Mouse (Mus musculus): ENCODE measurements at regions not wholly inside any gene's neighbourhood (a gene's known extent, or its start where the extent isn't known, plus 50 kb on each side); places are given as distances from the start of the nearest gene placed in this dataset.

DNA sequence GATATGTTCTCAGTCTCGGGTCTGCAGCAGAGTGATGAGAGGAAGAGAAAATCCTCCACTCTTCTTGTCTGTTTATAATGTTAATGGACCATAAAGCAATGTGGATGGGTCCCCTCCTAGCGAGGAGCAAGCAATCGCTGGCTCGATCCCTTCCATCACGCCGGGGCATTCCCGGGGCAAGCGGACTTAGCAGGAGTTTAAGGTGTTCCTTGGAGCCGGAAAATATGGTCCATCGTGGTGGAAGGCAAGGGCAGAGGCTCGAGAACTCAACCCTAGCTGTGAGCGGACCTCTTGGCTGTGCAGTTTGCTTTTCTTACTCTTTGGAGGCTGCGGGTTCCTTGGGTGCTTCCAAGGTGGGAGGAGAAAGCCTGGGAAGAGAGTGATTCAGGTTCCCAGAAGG is 127.1 kb upstream of the Dpyd start:
- Histone ChIP-seq H3K4me3 (ENCODE audit: insufficient read depth, low read depth, low read length) (peak overlapping the region; percentile 59), H3K27ac (ENCODE audit: insufficient read depth, low read depth, low read length) (no peak overlapping the region), H3K4me1 (ENCODE audit: control insufficient read depth, insufficient read depth, low read length) (no peaks in the 10 kb centered on the region)
- TF ChIP-seq POLR2A (IDR thresholded peaks at IDR 0.05; ENCODE audit: insufficient read depth, low read depth, low read length) (no peak), CTCF (IDR thresholded peaks at IDR 0.05; ENCODE audit: insufficient read depth, low read depth, low read length) (no peak)
- 10% methylated on average over 13 of the region's 13 CpGs for WGBS

DNA sequence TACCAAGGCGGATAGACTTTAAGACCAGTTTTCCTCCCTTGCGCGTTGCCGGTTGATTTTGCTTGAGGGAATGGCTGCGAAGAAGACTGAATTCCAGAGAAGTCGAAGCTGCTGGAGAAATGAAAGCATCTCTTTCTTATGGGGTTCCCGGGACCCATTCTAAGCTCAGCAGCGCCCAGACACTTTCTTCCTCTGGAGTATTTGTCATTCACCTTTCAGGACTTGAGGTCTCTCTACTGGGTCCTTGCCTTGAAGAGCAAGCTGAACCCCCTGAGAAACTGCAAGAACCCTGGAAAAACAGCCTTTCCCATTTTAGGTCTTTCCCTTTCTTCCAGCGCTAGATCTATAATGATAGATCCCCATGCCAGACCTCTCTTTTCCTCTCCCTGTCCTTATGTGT is 126.7 kb upstream of the Dpyd start:
- H3K4me3 ChIP-seq (ENCODE audit: insufficient read depth, low read depth, low read length): peak overlapping the region; percentile 59
- WGBS: 26% methylated on average over 9 of the region's 9 CpGs
- H3K27ac ChIP-seq (ENCODE audit: insufficient read depth, low read depth, low read length): no peak overlapping the region
- TF ChIP-seq POLR2A (IDR thresholded peaks at IDR 0.05; ENCODE audit: insufficient read depth, low read depth, low read length) (no peak), CTCF (IDR thresholded peaks at IDR 0.05; ENCODE audit: insufficient read depth, low read depth, low read length) (no peak)
- no peaks in the 10 kb centered on the region for H3K4me1 ChIP-seq (ENCODE audit: control insufficient read depth, insufficient read depth, low read length)

DNA sequence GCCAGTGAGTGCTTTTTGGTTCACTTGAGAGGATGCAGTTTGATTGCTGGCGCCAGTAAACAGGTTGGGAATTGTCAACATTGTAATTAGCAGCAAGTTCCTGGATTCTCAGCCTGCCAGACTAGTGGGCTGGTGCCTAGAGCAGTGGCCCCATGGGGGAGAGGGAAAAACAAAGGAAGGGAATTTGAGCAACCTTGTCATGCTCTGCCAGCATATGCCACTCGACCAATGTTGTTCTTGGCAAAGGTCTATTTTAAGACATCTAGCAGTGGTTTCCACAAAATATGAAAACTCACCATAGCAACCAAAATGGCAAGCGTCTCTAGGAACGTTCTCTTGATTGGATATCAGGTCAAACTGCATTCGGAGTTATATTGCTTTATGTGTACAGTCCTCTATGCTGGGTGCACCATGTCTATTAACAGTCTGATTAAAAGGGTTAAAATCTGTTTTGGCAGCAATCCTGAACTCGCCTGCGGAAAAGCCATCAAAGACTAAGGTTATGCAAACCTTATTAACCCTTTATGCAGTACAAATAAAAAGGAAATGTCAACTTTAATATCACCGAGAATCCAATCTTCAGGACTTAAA is 118.1 kb upstream of the Dpyd start:
- no peak overlapping the region for H3K27ac ChIP-seq (ENCODE audit: insufficient read depth, low read depth, low read length)
- no peaks in the 10 kb centered on the region for H3K4me1 ChIP-seq (ENCODE audit: control insufficient read depth, insufficient read depth, low read length)
- 53% methylated on average over 8 of the region's 8 CpGs for WGBS
- H3K4me3 ChIP-seq (ENCODE audit: insufficient read depth, low read depth, low read length): no peak overlapping the region
- TF ChIP-seq CTCF (IDR thresholded peaks at IDR 0.05; ENCODE audit: insufficient read depth, low read depth, low read length) (no peak), POLR2A (IDR thresholded peaks at IDR 0.05; ENCODE audit: insufficient read depth, low read depth, low read length) (no peak)

DNA sequence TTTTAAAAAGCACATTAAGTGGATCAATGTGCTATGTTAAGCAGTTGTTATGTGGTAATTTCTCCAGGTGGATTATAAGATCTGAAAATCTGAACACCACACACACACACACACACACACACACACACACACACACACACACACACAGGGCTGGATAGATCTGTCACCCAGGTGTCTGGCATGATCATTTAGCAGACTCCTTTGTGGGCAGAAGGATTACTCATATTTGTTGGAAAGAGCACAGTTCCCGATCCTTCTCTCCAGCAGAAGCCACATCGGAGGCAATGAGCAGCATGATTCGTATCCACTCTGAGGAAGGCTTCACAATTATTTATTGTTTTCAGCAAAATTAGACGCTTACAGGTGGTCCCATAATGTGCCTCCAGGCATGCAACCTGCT is 116.6 kb upstream of the Dpyd start:
- Histone ChIP-seq H3K27ac (ENCODE audit: insufficient read depth, low read depth, low read length) (no peak overlapping the region), H3K4me3 (ENCODE audit: insufficient read depth, low read depth, low read length) (no peak overlapping the region), H3K4me1 (ENCODE audit: control insufficient read depth, insufficient read depth, low read length) (no peaks in the 10 kb centered on the region)
- TF ChIP-seq CTCF (IDR thresholded peaks at IDR 0.05; ENCODE audit: insufficient read depth, low read depth, low read length) (no peak), POLR2A (IDR thresholded peaks at IDR 0.05; ENCODE audit: insufficient read depth, low read depth, low read length) (no peak)
- WGBS: 68% methylated on average over 4 of the region's 4 CpGs

DNA sequence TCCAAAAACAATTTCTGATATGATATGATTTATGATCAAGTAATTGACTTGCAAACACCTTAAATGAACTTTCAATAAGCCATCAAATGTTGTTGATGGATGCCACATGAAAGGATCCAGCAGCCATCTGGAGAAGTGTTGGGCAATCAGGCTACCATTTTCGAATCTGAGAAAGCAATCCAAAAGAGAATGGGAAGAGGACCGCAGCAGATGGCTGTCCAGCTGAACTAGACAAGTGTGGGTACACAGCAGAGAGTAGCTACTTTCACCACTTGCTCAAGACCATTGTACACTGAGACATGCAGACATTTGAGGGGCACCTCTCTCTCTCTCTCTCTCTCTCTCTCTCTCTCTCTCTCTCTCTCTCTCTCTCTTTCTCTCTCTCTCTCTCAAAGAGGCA is 102.3 kb upstream of the Dpyd start:
- 91% methylated on average over 2 of the region's 2 CpGs for WGBS
- H3K27ac ChIP-seq (ENCODE audit: insufficient read depth, low read depth, low read length): no peak overlapping the region
- no peak overlapping the region for H3K4me3 ChIP-seq (ENCODE audit: insufficient read depth, low read depth, low read length)
- TF ChIP-seq POLR2A (IDR thresholded peaks at IDR 0.05; ENCODE audit: insufficient read depth, low read depth, low read length) (no peak), CTCF (IDR thresholded peaks at IDR 0.05; ENCODE audit: insufficient read depth, low read depth, low read length) (no peak)
- H3K4me1 ChIP-seq (ENCODE audit: control insufficient read depth, insufficient read depth, low read length): no peaks in the 10 kb centered on the region

DNA sequence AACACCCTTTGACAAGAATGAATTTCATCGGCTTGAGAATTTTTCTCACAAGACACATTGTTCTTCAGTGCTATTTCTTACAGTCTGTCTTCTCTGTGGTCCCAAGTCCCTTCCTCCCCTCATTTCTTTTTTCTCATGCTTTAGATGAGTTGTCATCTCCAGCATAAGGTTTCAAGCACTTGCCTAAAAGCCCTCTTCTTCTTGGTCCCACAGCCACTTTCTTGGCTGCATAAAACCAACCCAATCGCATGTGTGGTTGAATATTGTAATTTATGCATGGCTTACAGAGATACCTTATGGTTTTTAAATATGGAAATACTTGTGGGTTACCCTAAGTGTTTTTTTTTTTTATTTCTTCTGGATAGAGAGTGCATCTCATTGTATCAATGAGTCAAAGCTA is 96.3 kb upstream of the Dpyd start:
- no peak for TF ChIP-seq POLR2A (IDR thresholded peaks at IDR 0.05; ENCODE audit: insufficient read depth, low read depth, low read length)
- TF ChIP-seq CTCF (IDR thresholded peaks at IDR 0.05; ENCODE audit: insufficient read depth, low read depth, low read length): no peak
- no peak overlapping the region for H3K27ac ChIP-seq (ENCODE audit: insufficient read depth, low read depth, low read length)
- no peak overlapping the region for H3K4me3 ChIP-seq (ENCODE audit: insufficient read depth, low read depth, low read length)
- 87% methylated on average over 2 of the region's 2 CpGs for WGBS
- no peaks in the 10 kb centered on the region for H3K4me1 ChIP-seq (ENCODE audit: control insufficient read depth, insufficient read depth, low read length)

DNA sequence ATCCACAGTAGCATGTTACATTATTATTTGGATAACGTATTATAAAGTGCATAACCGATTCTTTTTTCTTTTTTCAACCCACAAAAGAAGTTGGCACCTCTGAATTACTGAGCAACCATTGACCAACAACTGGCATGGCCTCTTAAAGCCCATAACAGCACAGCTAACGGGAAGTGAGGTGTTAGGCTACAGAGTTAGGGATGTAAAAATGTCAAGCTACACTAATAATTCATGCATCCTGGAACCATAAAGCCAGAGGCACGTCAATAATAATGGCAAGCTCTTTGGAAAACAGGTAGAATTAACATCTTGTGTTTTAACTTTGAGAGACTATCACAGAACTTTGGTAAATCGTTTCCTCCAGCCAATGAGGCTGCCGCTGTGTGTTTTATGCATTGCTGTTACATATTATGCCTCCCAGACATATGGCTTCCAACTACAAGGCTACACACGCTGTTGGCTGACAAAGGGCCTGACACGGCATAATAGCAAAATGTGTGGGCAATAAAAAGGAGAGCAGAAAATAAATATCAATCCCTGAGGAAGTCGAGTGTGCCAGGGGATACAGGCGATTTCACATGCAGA is 89.6 kb upstream of the Dpyd start:
- Histone ChIP-seq H3K4me3 (ENCODE audit: insufficient read depth, low read depth, low read length) (no peak overlapping the region), H3K27ac (ENCODE audit: insufficient read depth, low read depth, low read length) (no peak overlapping the region), H3K4me1 (ENCODE audit: control insufficient read depth, insufficient read depth, low read length) (no peaks in the 10 kb centered on the region)
- no peak for TF ChIP-seq CTCF (IDR thresholded peaks at IDR 0.05; ENCODE audit: insufficient read depth, low read depth, low read length)
- TF ChIP-seq POLR2A (IDR thresholded peaks at IDR 0.05; ENCODE audit: insufficient read depth, low read depth, low read length): no peak
- 88% methylated on average over 10 of the region's 10 CpGs for WGBS

DNA sequence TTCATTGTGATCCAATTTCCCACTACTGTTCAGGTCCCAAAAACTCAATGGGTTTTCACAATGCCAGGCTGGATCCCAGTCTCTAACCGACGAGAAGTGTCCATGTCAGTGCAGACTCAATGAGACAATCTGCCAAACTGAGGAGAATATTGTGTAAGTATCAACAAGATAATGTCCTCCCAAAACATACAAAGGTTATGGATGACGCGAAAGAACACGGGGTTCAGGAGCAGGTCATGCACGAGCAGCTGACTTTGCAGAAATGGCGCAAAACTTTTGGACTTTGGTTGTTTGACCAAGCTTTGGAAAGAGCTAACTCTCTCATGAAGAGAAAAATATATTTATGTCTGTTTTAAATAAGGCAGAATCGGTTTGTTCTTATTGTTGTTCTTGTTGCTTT is 83.9 kb upstream of the Dpyd start:
- no peaks in the 10 kb centered on the region for H3K4me1 ChIP-seq (ENCODE audit: control insufficient read depth, insufficient read depth, low read length)
- 93% methylated on average over 8 of the region's 8 CpGs for WGBS
- no peak overlapping the region for H3K4me3 ChIP-seq (ENCODE audit: insufficient read depth, low read depth, low read length)
- TF ChIP-seq POLR2A (IDR thresholded peaks at IDR 0.05; ENCODE audit: insufficient read depth, low read depth, low read length) (no peak), CTCF (IDR thresholded peaks at IDR 0.05; ENCODE audit: insufficient read depth, low read depth, low read length) (no peak)
- no peak overlapping the region for H3K27ac ChIP-seq (ENCODE audit: insufficient read depth, low read depth, low read length)

DNA sequence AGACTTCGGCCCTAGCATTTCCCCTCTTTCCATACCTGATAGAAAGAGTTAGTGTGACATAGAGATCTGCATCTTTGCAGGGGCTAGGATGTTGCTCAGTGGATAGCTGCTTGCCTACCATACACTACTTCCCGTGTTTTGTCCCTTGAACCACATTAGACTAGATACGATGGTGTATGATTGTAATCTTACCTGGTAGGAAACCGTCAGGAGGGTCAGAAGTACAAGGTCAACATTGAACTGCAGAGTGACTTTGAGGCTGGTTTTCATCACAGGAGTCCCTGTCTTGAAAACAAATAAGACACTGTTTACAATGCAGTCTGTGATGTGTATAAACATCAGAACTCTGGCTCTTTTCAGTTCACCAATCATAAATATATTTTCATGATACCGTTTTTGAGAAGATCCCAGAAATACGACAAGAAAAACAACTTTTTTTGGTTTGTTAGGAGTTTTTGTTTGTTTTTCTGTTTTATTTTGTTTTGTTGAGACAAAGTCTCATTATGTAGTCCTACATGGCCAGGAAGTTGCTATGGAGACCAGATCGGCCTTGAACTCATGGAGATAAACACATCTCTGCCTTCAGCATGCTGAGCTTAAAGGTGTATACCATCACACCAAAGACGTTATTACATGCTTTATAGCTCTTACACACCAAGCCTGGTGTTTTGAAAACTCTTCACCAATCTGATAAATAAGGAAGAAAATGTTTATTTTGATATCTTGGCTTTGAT is 81.2 kb upstream of the Dpyd start:
- TF ChIP-seq POLR2A (IDR thresholded peaks at IDR 0.05; ENCODE audit: insufficient read depth, low read depth, low read length) (no peak), CTCF (IDR thresholded peaks at IDR 0.05; ENCODE audit: insufficient read depth, low read depth, low read length) (no peak)
- H3K4me3 ChIP-seq (ENCODE audit: insufficient read depth, low read depth, low read length): no peak overlapping the region
- 70% methylated on average over 8 of the region's 8 CpGs for WGBS
- H3K27ac ChIP-seq (ENCODE audit: insufficient read depth, low read depth, low read length): no peak overlapping the region
- H3K4me1 ChIP-seq (ENCODE audit: control insufficient read depth, insufficient read depth, low read length): no peaks in the 10 kb centered on the region
